Mouse (Mus musculus): ENCODE results near the gene Tpd52l2. TPM values are rescaled to one million over a fixed set of nuclear protein-coding genes. Genes with fewer than 3 reads are reported as not detected.

Gene Tpd52l2
- polyA plus RNA-seq, 1 experiment = 41.5 TPM

- peak; percentile 84 for DNase-seq
- Histone ChIP-seq H3K4me1 (ENCODE audit: control insufficient read depth, insufficient read depth, low read length) (no peaks in the 10 kb centered on the region), H3K27me3 (replicated peaks; ENCODE audit: control insufficient read depth, insufficient read depth, low read length) (no peaks in the 10 kb centered on the region), H3K4me3 (ENCODE audit: insufficient read depth, low read depth, low read length) (no peak overlapping the region), H3K36me3 (ENCODE audit: control insufficient read depth, insufficient read depth, low read length) (no peaks in the 10 kb centered on the region), H3K27ac (ENCODE audit: insufficient read depth, low read depth, low read length) (peak overlapping the region; percentile 78)
- no peak for TF ChIP-seq POLR2A (IDR thresholded peaks at IDR 0.05; ENCODE audit: low read depth, low read length)
- no peak for TF ChIP-seq CTCF (conservative IDR thresholded peaks at IDR 0.05; ENCODE audit: insufficient read depth, insufficient read length, low read depth, low read length)
- WGBS = 28% methylated on average over 5 of the region's 5 CpGs
Measured at GRCm38 (mm10) chr2:181471246-181471645, 25.7 kb upstream of the Tpd52l2 start.

GRCm38 (mm10) chr2:181472256-181472827, 24.6 kb upstream of the Tpd52l2 start:
- DNase-seq = peak; percentile 72
- no peak for TF ChIP-seq POLR2A (IDR thresholded peaks at IDR 0.05; ENCODE audit: low read depth, low read length)
- TF ChIP-seq CTCF (conservative IDR thresholded peaks at IDR 0.05; ENCODE audit: insufficient read depth, insufficient read length, low read depth, low read length) = no peak
- Histone ChIP-seq H3K4me3 (ENCODE audit: insufficient read depth, low read depth, low read length) (no peak overlapping the region), H3K27ac (ENCODE audit: insufficient read depth, low read depth, low read length) (peak overlapping the region; percentile 72), H3K36me3 (ENCODE audit: control insufficient read depth, insufficient read depth, low read length) (no peaks in the 10 kb centered on the region), H3K27me3 (replicated peaks; ENCODE audit: control insufficient read depth, insufficient read depth, low read length) (no peaks in the 10 kb centered on the region), H3K4me1 (ENCODE audit: control insufficient read depth, insufficient read depth, low read length) (no peaks in the 10 kb centered on the region)
- WGBS = 64% methylated on average over 1 of the region's 1 CpGs

GRCm38 (mm10) chr2:181483120-181483519, 13.8 kb upstream of the Tpd52l2 start:
- DNase-seq = no peak
- no peaks in the 10 kb centered on the region; the same call in 1 of the 2 replicates for H3K4me1 ChIP-seq (ENCODE audit: control insufficient read depth, insufficient read depth, low read length)
- H3K27me3 ChIP-seq (replicated peaks; ENCODE audit: control insufficient read depth, insufficient read depth, low read length) = no peaks in the 10 kb centered on the region
- no peaks in the 10 kb centered on the region for H3K36me3 ChIP-seq (ENCODE audit: control insufficient read depth, insufficient read depth, low read length)
- peak overlapping the region; percentile 71 for H3K27ac ChIP-seq (ENCODE audit: insufficient read depth, low read depth, low read length)
- WGBS = 19% methylated on average over 2 of the region's 2 CpGs
- TF ChIP-seq CTCF (conservative IDR thresholded peaks at IDR 0.05; ENCODE audit: insufficient read depth, insufficient read length, low read depth, low read length) = no peak
- H3K4me3 ChIP-seq (ENCODE audit: insufficient read depth, low read depth, low read length) = peak overlapping the region; percentile 10

- TF ChIP-seq POLR2A (IDR thresholded peaks at IDR 0.05; ENCODE audit: low read depth, low read length) = no peak
- TF ChIP-seq CTCF (conservative IDR thresholded peaks at IDR 0.05; ENCODE audit: insufficient read depth, insufficient read length, low read depth, low read length) = peak; percentile 33
- Histone ChIP-seq H3K4me1 (ENCODE audit: control insufficient read depth, insufficient read depth, low read length) (no peaks in the 10 kb centered on the region; the same call in 1 of the 2 replicates), H3K27me3 (replicated peaks; ENCODE audit: control insufficient read depth, insufficient read depth, low read length) (no peaks in the 10 kb centered on the region), H3K4me3 (ENCODE audit: insufficient read depth, low read depth, low read length) (no peak overlapping the region), H3K27ac (ENCODE audit: insufficient read depth, low read depth, low read length) (peak overlapping the region; percentile 49; the same call in 1 of the 2 replicates), H3K36me3 (ENCODE audit: control insufficient read depth, insufficient read depth, low read length) (no peaks in the 10 kb centered on the region)
- peak; percentile 76 for DNase-seq
- 37% methylated on average over 7 of the region's 7 CpGs for WGBS
Measured at GRCm38 (mm10) chr2:181483562-181484318, 13.2 kb upstream of the Tpd52l2 start.

GRCm38 (mm10) chr2:181484456-181485233, 12.3 kb upstream of the Tpd52l2 start:
- WGBS = 70% methylated on average over 6 of the region's 6 CpGs
- DNase-seq = peak; percentile 46
- Histone ChIP-seq H3K36me3 (ENCODE audit: control insufficient read depth, insufficient read depth, low read length) (no peaks in the 10 kb centered on the region), H3K27ac (ENCODE audit: insufficient read depth, low read depth, low read length) (peak overlapping the region; percentile 42; the same call in 1 of the 2 replicates), H3K4me3 (ENCODE audit: insufficient read depth, low read depth, low read length) (no peak overlapping the region), H3K4me1 (ENCODE audit: control insufficient read depth, insufficient read depth, low read length) (no peaks in the 10 kb centered on the region; the same call in 1 of the 2 replicates), H3K27me3 (replicated peaks; ENCODE audit: control insufficient read depth, insufficient read depth, low read length) (no peaks in the 10 kb centered on the region)
- no peak for TF ChIP-seq CTCF (conservative IDR thresholded peaks at IDR 0.05; ENCODE audit: insufficient read depth, insufficient read length, low read depth, low read length)

- H3K4me1 ChIP-seq (ENCODE audit: control insufficient read depth, insufficient read depth, low read length) = no peaks in the 10 kb centered on the region; the same call in 1 of the 2 replicates
- 43% methylated on average over 1 of the region's 1 CpGs for WGBS
- no peaks in the 10 kb centered on the region for H3K36me3 ChIP-seq (ENCODE audit: control insufficient read depth, insufficient read depth, low read length)
- no peak for DNase-seq
- no peak overlapping the region for H3K4me3 ChIP-seq (ENCODE audit: insufficient read depth, low read depth, low read length)
- no peaks in the 10 kb centered on the region for H3K27me3 ChIP-seq (replicated peaks; ENCODE audit: control insufficient read depth, insufficient read depth, low read length)
- H3K27ac ChIP-seq (ENCODE audit: insufficient read depth, low read depth, low read length) = no peak overlapping the region
- TF ChIP-seq POLR2A (IDR thresholded peaks at IDR 0.05; ENCODE audit: low read depth, low read length) (no peak), CTCF (conservative IDR thresholded peaks at IDR 0.05; ENCODE audit: insufficient read depth, insufficient read length, low read depth, low read length) (no peak)
Measured at GRCm38 (mm10) chr2:181485741-181486140, 11.2 kb upstream of the Tpd52l2 start.

Data from kidney, adult 2 months (tissue).